8 mouse cellular contexts compared by ENCODE assay signal in the genomic region with DNA sequence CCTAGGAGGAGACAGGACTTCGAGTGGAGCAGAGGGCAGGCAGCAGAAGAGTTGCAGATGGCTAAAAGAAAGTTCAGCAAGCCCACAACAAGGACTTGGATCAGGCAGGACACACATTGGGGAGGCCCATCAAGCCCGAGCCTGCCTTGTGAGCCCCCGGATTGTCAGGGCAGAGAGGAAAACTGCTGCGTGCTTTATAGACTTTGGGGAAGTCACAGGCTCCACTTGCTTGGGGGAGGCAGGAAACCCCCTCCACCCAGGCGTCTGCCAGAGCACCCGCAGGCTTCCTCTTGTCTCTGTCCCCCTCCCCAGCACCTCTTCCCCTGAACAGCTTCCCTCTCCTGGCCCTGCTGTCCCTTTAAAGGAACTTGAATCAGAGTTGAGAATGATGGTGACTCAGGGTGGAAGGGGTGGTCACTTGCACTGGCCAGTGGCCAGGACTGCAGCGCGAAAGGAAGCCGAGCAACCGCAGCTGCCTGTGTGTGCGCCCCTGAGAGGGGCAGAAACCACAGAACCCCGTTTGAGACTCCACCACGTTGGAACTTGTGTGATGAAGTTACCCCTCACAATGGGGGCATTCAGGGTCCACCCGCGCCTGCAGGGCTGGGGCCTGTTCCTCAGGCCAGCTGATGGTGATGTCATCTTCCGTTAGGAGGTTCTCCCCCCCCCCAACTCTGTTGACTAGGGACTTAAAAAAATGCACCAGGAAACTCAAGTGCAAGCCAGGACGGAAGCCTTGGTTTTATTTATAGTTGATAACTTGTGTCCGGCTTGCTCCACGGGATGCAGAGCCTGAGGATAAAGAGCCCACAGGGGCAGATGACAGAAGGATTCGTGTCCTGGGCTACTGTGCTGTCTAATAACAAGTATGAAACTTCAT.
DNase-seq lines count a peak whose midpoint lies in the region; ATAC-seq and TF ChIP-seq lines count a peak whose summit lies in the region.

No protein-coding gene starts in this region.

- H3K9ac ChIP-seq in hindbrain, embryonic 16.5 days (ENCODE audit: low read depth, low read length), result 0 out of 2 replicates have a peak overlapping the region, but pooled peaks have one; percentile 7

- peak overlapping the region; percentile 8; the same call in 1 of the 2 replicates for H3K4me2 ChIP-seq in hindbrain, embryonic 16.5 days (ENCODE audit: low read length)

- intact Hi-C loops in left cerebral cortex, adult 2 months (cut with DNase I), result loop anchor here (2.0 to 5.0 kb wide), 2 partner anchors 81 to 131 kb away; no protein-coding TSS in a partner anchor

- peak; percentile 89 for ATAC-seq in hindbrain, embryonic 16.5 days

- H3K27me3 ChIP-seq in hindbrain, embryonic 16.5 days (replicated peaks; ENCODE audit: control insufficient read depth, insufficient read depth, low read length), result no peaks in the 10 kb centered on the region

- peak; percentile 62 for DNase-seq in CD4-positive, CD25-positive, alpha-beta regulatory T cell, adult 2 months (ENCODE audit: low read depth, low spot score)
- peak; percentile 39 to 64 for DNase-seq in adrenal gland, postnatal 4 days (ENCODE audit: low spot score in 2 of 2)
- peak; percentile 74 for DNase-seq in gastrocnemius, postnatal 10 days
- DNase-seq in left cerebral cortex, adult 2 months (ENCODE audit: extremely low spot score in 1 of 2, low spot score in 2 of 2), result peak in 1 of 2 experiments; percentile 57
- DNase-seq in lung, postnatal 36 days, result peak; percentile 87
- DNase-seq in right cerebral cortex, postnatal 25 days, result peak; percentile 55
- DNase-seq in urinary bladder, postnatal 36 days (ENCODE audit: low spot score in 2 of 2), result peak; percentile 73 to 79

- no peak for TF ChIP-seq CTCF in left cerebral cortex, adult 2 months (IDR thresholded peaks at IDR 0.05)

- peak overlapping the region; percentile 57 for H3K27ac ChIP-seq in hindbrain, embryonic 16.5 days (ENCODE audit: low read depth, low read length)
- H3K27ac ChIP-seq in left cerebral cortex, adult 2 months, result peak overlapping the region; percentile 69

- WGBS in hindbrain, embryonic 16.5 days, result 42% methylated on average over 20 of the region's 20 CpGs

- H3K9me3 ChIP-seq in hindbrain, embryonic 16.5 days (ENCODE audit: control insufficient read depth, low read length), result no peaks in the 10 kb centered on the region

- H3K4me3 ChIP-seq in hindbrain, embryonic 16.5 days (ENCODE audit: low read length), result no peak overlapping the region
- H3K4me3 ChIP-seq in left cerebral cortex, adult 2 months, result peak overlapping the region; percentile 31

- no peaks in the 10 kb centered on the region for H3K36me3 ChIP-seq in hindbrain, embryonic 16.5 days (ENCODE audit: control insufficient read depth, insufficient read depth, low read length)

- H3K4me1 ChIP-seq in hindbrain, embryonic 16.5 days (ENCODE audit: control insufficient read depth, insufficient read depth, low read depth, low read length), result peaks cover 6% of the 10 kb centered on the region; the same call in 1 of the 2 replicates
